Mouse (Mus musculus) lung, adult 2 months (tissue): ENCODE data around the gene Olfml2a.

Experiments
- CTCF ChIP-seq: fragments of 200-500 bp; IDR thresholded peaks from 2 replicates; pipeline ENCODE4 v1.5.1; 2011; ENCODE audit warnings: mild to moderate bottlenecking, low read length, control low read depth; ENCODE audit not compliant: insufficient read depth
- POLR2A ChIP-seq: fragments of 200-500 bp; IDR thresholded peaks from 2 replicates; pipeline ENCODE4 v1.6.1; 2011; ENCODE audit warnings: low read depth, mild to moderate bottlenecking, control low read depth, low read length, borderline replicate concordance; ENCODE audit errors: extremely low read depth

DNA sequence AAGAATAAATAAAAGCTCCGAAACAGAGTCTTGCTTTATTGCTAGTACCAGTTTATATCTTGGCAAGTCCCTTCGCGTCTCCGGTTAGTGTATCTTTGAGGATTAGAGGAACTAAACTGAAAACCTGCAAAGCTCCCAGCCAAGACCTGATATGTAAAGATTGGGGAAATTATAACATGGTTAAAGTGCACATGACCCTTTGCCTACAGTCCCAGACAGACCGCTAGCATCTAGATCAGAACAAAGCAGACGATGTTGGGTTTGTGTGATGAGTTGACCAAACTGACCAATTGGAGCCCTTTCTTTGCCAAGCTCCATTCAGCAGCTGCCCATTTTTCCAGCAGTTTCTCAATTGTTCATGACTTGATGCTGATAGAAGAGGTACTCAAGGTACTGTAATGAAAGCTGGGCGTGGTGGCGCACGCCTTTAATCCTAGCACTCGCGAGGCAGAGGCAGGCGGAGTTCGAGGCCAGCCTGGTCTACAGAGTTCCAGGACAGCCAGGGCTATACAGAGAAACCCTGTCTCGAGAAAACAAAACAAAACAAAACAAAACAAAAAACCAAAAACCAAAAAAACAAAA lies 74.5 kb downstream of the Olfml2a start:
- no peak for TF ChIP-seq POLR2A
- TF ChIP-seq CTCF, result no peak
